Mouse (Mus musculus): ENCODE data around the gene Wdr38. TPM values are rescaled to one million over a fixed set of nuclear protein-coding genes. Genes with fewer than 3 reads are reported as not detected.
"Not testable (repeated sequence)": the region's sequence is repeated elsewhere in the genome, so short reads cannot be mapped to it uniquely, and the experiment has no call there.

Wdr38 gene
- polyA plus RNA-seq, 1 experiment from 2014 or later, result 2.1 TPM

GRCm38 (mm10) chr2:39003512-39003911 lies 6.2 kb downstream of the Wdr38 start:
- Histone ChIP-seq H3K4me2 (ENCODE audit: low read depth, low read length) (peak overlapping the region; percentile 66), H3K27me3 (ENCODE audit: control insufficient read depth, insufficient read depth, low read depth, low read length) (no peaks in the 10 kb centered on the region), H3K36me3 (ENCODE audit: control insufficient read depth, insufficient read depth, low read length) (peaks cover 34% of the 10 kb centered on the region), H3K4me1 (replicated peaks; ENCODE audit: control insufficient read depth, insufficient read depth, low read length) (peaks cover 28% of the 10 kb centered on the region), H3K4me3 (ENCODE audit: low read length) (peak overlapping the region; percentile 93), H3K27ac (ENCODE audit: low read length) (no peak overlapping the region), H3K9ac (ENCODE audit: low read length) (peak overlapping the region; percentile 92), H3K9me3 (ENCODE audit: control insufficient read depth, low read length) (no peaks in the 10 kb centered on the region)
- WGBS, result 66% methylated on average over 5 of the region's 5 CpGs
- ATAC-seq (ENCODE audit: low read depth), result no peak

DNA sequence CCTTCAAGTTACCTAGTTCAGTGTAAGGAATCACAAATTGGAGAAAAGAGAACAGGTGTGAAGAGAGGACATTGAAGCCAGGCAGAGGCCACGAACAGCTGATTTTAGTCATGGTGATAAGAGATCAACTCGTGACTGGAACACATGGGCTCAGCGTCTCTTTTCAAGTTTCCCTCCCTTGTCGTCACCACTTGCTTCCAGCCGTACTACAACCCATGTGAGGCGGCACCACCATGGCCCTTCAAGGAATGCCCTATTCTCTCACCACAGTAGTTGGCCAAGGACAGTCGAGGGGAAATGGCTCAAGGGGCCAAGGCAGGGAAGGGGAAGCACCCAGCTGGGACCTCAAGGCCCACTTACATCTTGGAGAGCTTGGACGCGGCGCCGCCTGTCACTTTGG lies 7.1 kb downstream of the Wdr38 start:
- no peak for ATAC-seq (ENCODE audit: low read depth)
- no peaks in the 10 kb centered on the region for H3K9me3 ChIP-seq (ENCODE audit: control insufficient read depth, low read length)
- peaks cover 32% of the 10 kb centered on the region for H3K4me1 ChIP-seq (replicated peaks; ENCODE audit: control insufficient read depth, insufficient read depth, low read length)
- peaks cover 34% of the 10 kb centered on the region for H3K36me3 ChIP-seq (ENCODE audit: control insufficient read depth, insufficient read depth, low read length)
- H3K4me2 ChIP-seq (ENCODE audit: low read depth, low read length), result peak overlapping the region; percentile 66
- whole genome bisulfite sequencing, result 0% methylated on average over 11 of the region's 11 CpGs
- H3K4me3 ChIP-seq (ENCODE audit: low read length), result peak overlapping the region; percentile 93
- H3K9ac ChIP-seq (ENCODE audit: low read length), result peak overlapping the region; percentile 92
- H3K27me3 ChIP-seq (ENCODE audit: control insufficient read depth, insufficient read depth, low read depth, low read length), result no peaks in the 10 kb centered on the region
- H3K27ac ChIP-seq (ENCODE audit: low read length), result peak overlapping the region; percentile 83

- peak; percentile 89 for ATAC-seq (ENCODE audit: low read depth)
- peak within 1 kb of the TSS; percentile 93 for H3K4me3 ChIP-seq (ENCODE audit: low read length)
Measured at GRCm38 (mm10) chr2:39004880-39005435, 7.7 kb downstream of the Wdr38 start, which contains the start of gene Arpc5l. TSS of gene Arpc5l (plus strand) at chr2:39005348.

GRCm38 (mm10) chr2:39005574-39006079 lies 8.4 kb downstream of the Wdr38 start, which contains the start of gene Rpl35:
TSS of gene Rpl35 (minus strand) at chr2:39005624.
- Histone ChIP-seq H3K9me3 (ENCODE audit: control insufficient read depth, low read length) (no peaks in the 10 kb centered on the region), H3K27me3 (ENCODE audit: control insufficient read depth, insufficient read depth, low read depth, low read length) (no peaks in the 10 kb centered on the region), H3K4me1 (replicated peaks; ENCODE audit: control insufficient read depth, insufficient read depth, low read length) (peaks cover 36% of the 10 kb centered on the region), H3K4me3 (ENCODE audit: low read length) (peak within 1 kb of the TSS; percentile 93), H3K27ac (ENCODE audit: low read length) (peak within 1 kb of the TSS; percentile 83), H3K36me3 (ENCODE audit: control insufficient read depth, insufficient read depth, low read length) (peaks cover 25% of the 10 kb centered on the region), H3K9ac (ENCODE audit: low read length) (peak within 1 kb of the TSS; percentile 92), H3K4me2 (ENCODE audit: low read depth, low read length) (peak within 1 kb of the TSS; percentile 66)
- 10% methylated on average over 15 of the region's 15 CpGs for WGBS
- no peak for ATAC-seq (ENCODE audit: low read depth)

More at GRCm38 (mm10) chr2:39004880-39005435, 7.7 kb downstream of the Wdr38 start, which contains the start of gene Arpc5l:
- Histone ChIP-seq H3K4me2 (ENCODE audit: low read depth, low read length) (peak within 1 kb of the TSS; percentile 66), H3K36me3 (ENCODE audit: control insufficient read depth, insufficient read depth, low read length) (peaks cover 32% of the 10 kb centered on the region), H3K4me1 (replicated peaks; ENCODE audit: control insufficient read depth, insufficient read depth, low read length) (peaks cover 36% of the 10 kb centered on the region), H3K27me3 (ENCODE audit: control insufficient read depth, insufficient read depth, low read depth, low read length) (no peaks in the 10 kb centered on the region), H3K27ac (ENCODE audit: low read length) (peak within 1 kb of the TSS; percentile 83), H3K9ac (ENCODE audit: low read length) (peak within 1 kb of the TSS; percentile 92), H3K9me3 (ENCODE audit: control insufficient read depth, low read length) (no peaks in the 10 kb centered on the region)
- WGBS, result under 1% methylated on average over 58 of the region's 58 CpGs

- H3K27me3 ChIP-seq (ENCODE audit: control insufficient read depth, insufficient read depth, low read depth, low read length), result no peaks in the 10 kb centered on the region
- H3K4me3 ChIP-seq (ENCODE audit: low read length), result peak overlapping the region; percentile 93
- peak overlapping the region; percentile 79 for H3K9ac ChIP-seq (ENCODE audit: low read length)
- no peak overlapping the region for H3K27ac ChIP-seq (ENCODE audit: low read length)
- no peak for ATAC-seq (ENCODE audit: low read depth)
- H3K9me3 ChIP-seq (ENCODE audit: control insufficient read depth, low read length), result no peaks in the 10 kb centered on the region
- peaks cover 36% of the 10 kb centered on the region for H3K4me1 ChIP-seq (replicated peaks; ENCODE audit: control insufficient read depth, insufficient read depth, low read length)
- peaks cover 19% of the 10 kb centered on the region for H3K36me3 ChIP-seq (ENCODE audit: control insufficient read depth, insufficient read depth, low read length)
- H3K4me2 ChIP-seq (ENCODE audit: low read depth, low read length), result peak overlapping the region; percentile 66
- WGBS, result 88% methylated on average over 14 of the region's 14 CpGs
Measured at GRCm38 (mm10) chr2:39006149-39006730, 9.0 kb downstream of the Wdr38 start.

GRCm38 (mm10) chr2:39007865-39008264 lies 10.6 kb downstream of the Wdr38 start:
- Histone ChIP-seq H3K4me2 (ENCODE audit: low read depth, low read length) (peak overlapping the region; percentile 83), H3K9me3 (ENCODE audit: control insufficient read depth, low read length) (no peaks in the 10 kb centered on the region), H3K9ac (ENCODE audit: low read length) (peak overlapping the region; percentile 94), H3K27ac (ENCODE audit: low read length) (peak overlapping the region; percentile 93), H3K36me3 (ENCODE audit: control insufficient read depth, insufficient read depth, low read length) (peaks cover 12% of the 10 kb centered on the region), H3K27me3 (ENCODE audit: control insufficient read depth, insufficient read depth, low read depth, low read length) (no peaks in the 10 kb centered on the region), H3K4me1 (replicated peaks; ENCODE audit: control insufficient read depth, insufficient read depth, low read length) (peaks cover 32% of the 10 kb centered on the region), H3K4me3 (ENCODE audit: low read length) (peak overlapping the region; percentile 94)
- under 1% methylated on average over 31 of the region's 44 CpGs for WGBS
- ATAC-seq (ENCODE audit: low read depth), result peak; percentile 88

- Histone ChIP-seq H3K9me3 (ENCODE audit: control insufficient read depth, low read length) (no peaks in the 10 kb centered on the region), H3K4me1 (replicated peaks; ENCODE audit: control insufficient read depth, insufficient read depth, low read length) (peaks cover 27% of the 10 kb centered on the region), H3K4me3 (ENCODE audit: low read length) (peak overlapping the region; percentile 94), H3K9ac (ENCODE audit: low read length) (peak overlapping the region; percentile 94), H3K27me3 (ENCODE audit: control insufficient read depth, insufficient read depth, low read depth, low read length) (no peaks in the 10 kb centered on the region), H3K4me2 (ENCODE audit: low read depth, low read length) (peak overlapping the region; percentile 83), H3K27ac (ENCODE audit: low read length) (peak overlapping the region; percentile 93), H3K36me3 (ENCODE audit: control insufficient read depth, insufficient read depth, low read length) (peaks cover 10% of the 10 kb centered on the region)
- peak; percentile 37 for ATAC-seq (ENCODE audit: low read depth)
- under 1% methylated on average over 19 of the region's 25 CpGs for WGBS
Measured at GRCm38 (mm10) chr2:39008350-39008851, 11.1 kb downstream of the Wdr38 start.

GRCm38 (mm10) chr2:39008954-39009365 lies 11.7 kb downstream of the Wdr38 start:
- Histone ChIP-seq H3K4me2 (ENCODE audit: low read depth, low read length) (peak overlapping the region; percentile 83), H3K27me3 (ENCODE audit: control insufficient read depth, insufficient read depth, low read depth, low read length) (no peaks in the 10 kb centered on the region), H3K27ac (ENCODE audit: low read length) (peak overlapping the region; percentile 93), H3K9me3 (ENCODE audit: control insufficient read depth, low read length) (no peaks in the 10 kb centered on the region), H3K4me3 (ENCODE audit: low read length) (peak overlapping the region; percentile 94), H3K36me3 (ENCODE audit: control insufficient read depth, insufficient read depth, low read length) (peaks cover 5% of the 10 kb centered on the region), H3K9ac (ENCODE audit: low read length) (peak overlapping the region; percentile 94), H3K4me1 (replicated peaks; ENCODE audit: control insufficient read depth, insufficient read depth, low read length) (peaks cover 22% of the 10 kb centered on the region)
- ATAC-seq (ENCODE audit: low read depth), result no peak
- 5% methylated on average over 3 of the region's 3 CpGs for WGBS

DNA sequence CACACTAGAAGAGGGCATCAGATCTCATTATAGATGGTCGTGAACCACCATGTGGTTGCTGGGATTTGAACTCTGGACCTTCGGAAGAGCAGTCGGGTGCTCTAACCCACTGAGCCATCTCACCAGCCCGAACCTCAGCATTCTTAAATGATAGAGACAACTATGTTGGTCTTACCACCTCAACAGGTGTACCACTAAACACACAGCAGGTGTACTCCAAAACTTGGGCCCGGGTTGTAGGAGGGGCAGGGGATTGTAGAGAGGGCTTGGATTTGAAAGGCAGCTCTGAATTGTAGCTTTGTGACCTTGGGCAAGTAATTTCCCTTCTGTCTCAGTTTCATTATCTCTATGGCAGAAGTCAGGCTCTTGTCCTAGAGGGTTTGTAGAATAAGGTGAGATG lies 12.9 kb downstream of the Wdr38 start:
- not testable (repeated sequence) for H3K27me3 ChIP-seq (ENCODE audit: control insufficient read depth, insufficient read depth, low read depth, low read length); ATAC-seq (ENCODE audit: low read depth); H3K4me3 ChIP-seq (ENCODE audit: low read length); H3K9me3 ChIP-seq (ENCODE audit: control insufficient read depth, low read length); H3K4me2 ChIP-seq (ENCODE audit: low read depth, low read length); H3K27ac ChIP-seq (ENCODE audit: low read length); H3K9ac ChIP-seq (ENCODE audit: low read length)
- Histone ChIP-seq H3K4me1 (replicated peaks; ENCODE audit: control insufficient read depth, insufficient read depth, low read length) (peaks cover 20% of the 10 kb centered on the region), H3K36me3 (ENCODE audit: control insufficient read depth, insufficient read depth, low read length) (peaks cover 14% of the 10 kb centered on the region)
- WGBS, result 92% methylated on average over 4 of the region's 5 CpGs
